Mouse (Mus musculus) forebrain, embryonic 10.5 days (tissue): ENCODE measurements at regions not wholly inside any gene's neighbourhood (a gene's known extent, or its start where the extent isn't known, plus 50 kb on each side); places are given as distances from the start of the nearest gene placed in this dataset.

Source experiments
- DNase-seq: peaks from one replicate; pipeline ENCODE4 v3.0.0-alpha.2; 2017; ENCODE audit warnings: low spot score; ENCODE audit errors: extremely low spot score
- H3K27ac ChIP-seq: fragments of 300-500 bp; sonication (generic); 2 replicates; pipeline ENCODE4 v1.5.1; 2016; ENCODE audit warnings: mild to moderate bottlenecking
- H3K27me3 ChIP-seq: fragments of 300-500 bp; sonication (generic); 2 replicates; pipeline ENCODE4 v1.6.1; 2016; ENCODE audit warnings: mild to moderate bottlenecking; ENCODE audit not compliant: poor library complexity, severe bottlenecking
- H3K36me3 ChIP-seq: fragments of 300-500 bp; sonication (generic); replicated peaks from 2 replicates; pipeline ENCODE4 v1.6.1; 2016; ENCODE audit warnings: mild to moderate bottlenecking, moderate library complexity
- H3K4me1 ChIP-seq: fragments of 300-500 bp; sonication (generic); 2 replicates; pipeline ENCODE4 v1.6.1; 2016
- H3K4me3 ChIP-seq: fragments of 300-500 bp; sonication (generic); 2 replicates; pipeline ENCODE4 v1.5.1; 2016; ENCODE audit warnings: mild to moderate bottlenecking, moderate library complexity
- H3K9me3 ChIP-seq: fragments of 300-500 bp; sonication (generic); 2 replicates; pipeline ENCODE4 v1.6.1; 2016; ENCODE audit warnings: mild to moderate bottlenecking, moderate library complexity
- WGBS: fragments of 180-500 bp; shearing (Covaris S2); methylation state at CpG from one replicate; pipeline ENCODE4 v1.1.7; 2016; 5-methylcytosine and 5-hydroxymethylcytosine counted together

DNA sequence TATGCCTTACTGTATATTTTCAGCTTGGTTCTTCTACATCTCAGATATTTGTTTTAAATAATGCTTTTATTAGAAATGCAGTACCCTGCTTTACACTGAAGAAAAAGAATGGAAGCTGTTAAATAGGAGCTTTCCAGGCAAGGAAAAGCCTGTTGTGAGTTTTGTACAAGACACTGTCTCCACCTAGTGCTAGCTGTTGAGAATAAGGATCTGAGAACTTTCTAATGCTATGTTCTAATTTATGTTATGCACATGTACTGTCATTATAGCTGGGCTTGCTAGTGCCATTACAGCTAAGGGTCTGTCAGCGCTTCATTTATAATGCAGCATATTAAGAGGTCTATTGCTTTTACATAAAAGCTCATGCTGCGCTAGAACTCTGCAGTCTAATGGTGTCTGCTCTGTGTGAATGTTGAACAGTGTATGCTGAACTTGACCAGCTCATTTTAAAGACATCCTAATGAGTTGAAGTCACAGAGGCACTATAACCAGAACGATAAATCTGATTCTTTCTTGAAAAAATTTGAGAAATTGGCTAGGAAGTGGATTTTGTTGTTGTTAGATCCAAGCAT, 315.4 kb upstream of the Dnajc24 start:
- H3K27me3 ChIP-seq, result no peaks in the 10 kb centered on the region
- no peaks in the 10 kb centered on the region for H3K36me3 ChIP-seq
- no peak for DNase-seq
- WGBS, result 84% methylated on average over 3 of the region's 3 CpGs
- H3K27ac ChIP-seq, result no peak overlapping the region
- no peaks in the 10 kb centered on the region for H3K4me1 ChIP-seq
- no peaks in the 10 kb centered on the region for H3K9me3 ChIP-seq
- no peak overlapping the region for H3K4me3 ChIP-seq

DNA sequence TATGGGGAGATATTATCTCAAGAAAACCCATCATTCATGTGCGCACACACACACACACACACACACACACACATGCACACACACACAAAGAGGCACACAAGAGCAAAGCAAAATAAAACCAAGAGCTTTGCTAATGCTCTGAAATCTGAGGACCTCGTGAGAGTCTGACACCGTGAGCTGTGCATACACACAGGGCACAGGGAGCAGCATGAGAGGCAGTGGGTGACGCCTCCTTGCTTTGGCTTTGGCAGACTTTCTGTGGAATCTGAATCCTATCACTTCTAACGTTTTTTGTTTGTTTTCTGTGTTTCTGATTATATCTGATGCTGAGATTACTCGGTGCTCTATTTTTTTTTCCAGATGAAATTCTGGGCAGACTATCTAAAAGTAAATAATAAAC, 343.4 kb upstream of the Dnajc24 start:
- H3K36me3 ChIP-seq, result no peaks in the 10 kb centered on the region
- DNase-seq, result no peak
- no peak overlapping the region for H3K27ac ChIP-seq
- WGBS, result 84% methylated on average over 6 of the region's 6 CpGs
- H3K4me3 ChIP-seq, result no peak overlapping the region
- no peaks in the 10 kb centered on the region for H3K9me3 ChIP-seq
- no peaks in the 10 kb centered on the region for H3K27me3 ChIP-seq
- H3K4me1 ChIP-seq, result no peaks in the 10 kb centered on the region

DNA sequence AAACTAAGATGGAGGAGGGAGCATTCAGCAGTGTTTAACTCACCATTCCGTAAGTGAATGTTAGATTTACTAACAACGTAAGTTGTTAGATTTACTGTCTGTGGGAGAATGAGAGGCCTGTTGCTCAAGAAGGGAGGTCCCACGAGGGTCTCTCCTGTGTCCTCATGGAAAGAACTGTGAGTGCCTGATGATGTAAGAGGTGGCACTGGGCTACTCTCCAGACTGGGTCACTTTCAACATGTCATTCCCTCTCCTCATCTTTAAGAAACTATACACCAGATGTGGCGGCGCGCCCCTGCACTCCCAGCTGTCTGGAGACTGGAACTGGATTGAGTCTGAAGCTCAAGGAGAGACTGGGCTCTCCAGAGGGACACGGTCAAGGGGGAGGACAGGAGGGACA, 343.9 kb upstream of the Dnajc24 start:
- Histone ChIP-seq H3K27ac (no peak overlapping the region), H3K9me3 (no peaks in the 10 kb centered on the region), H3K36me3 (no peaks in the 10 kb centered on the region), H3K27me3 (no peaks in the 10 kb centered on the region), H3K4me1 (no peaks in the 10 kb centered on the region), H3K4me3 (no peak overlapping the region)
- WGBS, result 91% methylated on average over 7 of the region's 7 CpGs
- no peak for DNase-seq

DNA sequence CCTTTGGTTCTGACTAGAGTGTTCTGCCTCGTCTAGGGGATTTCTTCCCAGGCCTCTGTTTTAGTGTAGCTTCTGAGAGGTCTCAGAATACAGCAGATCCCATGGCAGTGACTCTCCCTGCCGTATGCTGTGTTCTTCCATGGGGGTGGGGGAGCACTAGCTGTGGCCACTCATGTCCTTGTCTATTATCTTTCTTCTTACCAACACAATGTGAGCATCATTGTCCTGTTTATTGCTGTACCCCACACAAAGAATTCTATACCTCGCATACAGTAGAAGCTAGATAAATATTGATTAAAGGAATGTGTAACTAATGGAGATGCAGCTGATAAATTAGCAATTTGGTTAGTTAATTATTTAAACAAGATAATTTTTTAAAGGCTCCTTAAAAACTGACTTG, 337.5 kb upstream of the Mpped2 start:
- Histone ChIP-seq H3K36me3 (no peaks in the 10 kb centered on the region), H3K27me3 (no peaks in the 10 kb centered on the region), H3K4me3 (no peak overlapping the region), H3K9me3 (no peaks in the 10 kb centered on the region), H3K4me1 (0 out of 2 replicates have a peak, but pooled peaks cover 4% of the 10 kb centered on the region), H3K27ac (no peak overlapping the region)
- 82% methylated on average over 3 of the region's 3 CpGs for WGBS
- no peak for DNase-seq

DNA sequence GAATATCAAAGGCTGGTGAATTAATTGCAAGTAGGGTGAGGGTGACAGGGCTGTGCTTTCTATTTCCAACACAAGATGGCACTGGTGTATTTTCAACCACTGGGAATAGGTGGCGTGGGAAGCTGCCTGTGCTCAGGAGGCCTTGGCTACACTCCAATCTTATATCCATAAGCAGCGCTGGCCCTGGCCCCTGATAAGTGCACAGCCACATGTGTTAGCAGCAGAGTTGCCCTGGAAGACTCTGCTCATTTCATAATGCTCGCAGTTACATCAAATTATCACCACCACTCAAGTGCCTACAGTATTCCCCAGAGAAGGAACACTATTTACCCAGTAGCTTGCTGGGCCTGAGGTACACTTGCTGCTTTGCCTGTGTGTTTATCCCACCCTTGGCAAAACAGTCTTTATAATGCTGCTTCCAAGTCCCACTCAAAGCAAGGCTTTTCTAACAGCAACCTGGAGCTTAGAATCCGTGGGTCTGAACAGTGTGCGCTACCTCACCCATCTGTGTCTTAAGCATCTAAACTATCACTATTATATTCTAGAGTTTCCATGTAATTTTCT, 337.0 kb upstream of the Mpped2 start:
- DNase-seq, result peak; percentile 63
- Histone ChIP-seq H3K4me3 (no peak overlapping the region), H3K4me1 (0 out of 2 replicates have a peak, but pooled peaks cover 4% of the 10 kb centered on the region), H3K27me3 (no peaks in the 10 kb centered on the region), H3K9me3 (no peaks in the 10 kb centered on the region), H3K27ac (no peak overlapping the region), H3K36me3 (no peaks in the 10 kb centered on the region)
- WGBS, result 60% methylated on average over 5 of the region's 5 CpGs

DNA sequence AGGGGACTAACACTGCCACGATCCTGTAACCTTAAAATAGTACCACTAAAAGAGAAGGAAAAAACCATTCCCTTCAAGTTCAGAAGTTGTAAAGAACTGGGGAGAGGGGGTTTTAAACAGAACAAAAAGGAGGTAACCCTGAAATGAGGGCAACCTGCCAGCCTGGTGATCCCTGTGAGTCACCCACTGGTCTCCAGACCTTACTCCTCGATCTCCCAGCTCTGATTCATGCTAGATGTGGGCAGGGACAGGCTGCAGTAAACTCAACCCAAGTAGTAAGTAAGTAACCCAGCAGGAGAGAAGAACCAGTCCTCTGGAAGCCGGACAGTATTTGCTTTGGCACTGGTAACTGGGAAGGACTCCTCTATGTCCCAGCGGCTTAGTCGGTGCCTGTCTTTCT, 324.4 kb upstream of the Mpped2 start:
- DNase-seq, result no peak
- Histone ChIP-seq H3K9me3 (no peaks in the 10 kb centered on the region), H3K4me3 (no peak overlapping the region), H3K27ac (no peak overlapping the region), H3K36me3 (no peaks in the 10 kb centered on the region), H3K4me1 (no peaks in the 10 kb centered on the region), H3K27me3 (no peaks in the 10 kb centered on the region)
- WGBS, result 94% methylated on average over 5 of the region's 5 CpGs

DNA sequence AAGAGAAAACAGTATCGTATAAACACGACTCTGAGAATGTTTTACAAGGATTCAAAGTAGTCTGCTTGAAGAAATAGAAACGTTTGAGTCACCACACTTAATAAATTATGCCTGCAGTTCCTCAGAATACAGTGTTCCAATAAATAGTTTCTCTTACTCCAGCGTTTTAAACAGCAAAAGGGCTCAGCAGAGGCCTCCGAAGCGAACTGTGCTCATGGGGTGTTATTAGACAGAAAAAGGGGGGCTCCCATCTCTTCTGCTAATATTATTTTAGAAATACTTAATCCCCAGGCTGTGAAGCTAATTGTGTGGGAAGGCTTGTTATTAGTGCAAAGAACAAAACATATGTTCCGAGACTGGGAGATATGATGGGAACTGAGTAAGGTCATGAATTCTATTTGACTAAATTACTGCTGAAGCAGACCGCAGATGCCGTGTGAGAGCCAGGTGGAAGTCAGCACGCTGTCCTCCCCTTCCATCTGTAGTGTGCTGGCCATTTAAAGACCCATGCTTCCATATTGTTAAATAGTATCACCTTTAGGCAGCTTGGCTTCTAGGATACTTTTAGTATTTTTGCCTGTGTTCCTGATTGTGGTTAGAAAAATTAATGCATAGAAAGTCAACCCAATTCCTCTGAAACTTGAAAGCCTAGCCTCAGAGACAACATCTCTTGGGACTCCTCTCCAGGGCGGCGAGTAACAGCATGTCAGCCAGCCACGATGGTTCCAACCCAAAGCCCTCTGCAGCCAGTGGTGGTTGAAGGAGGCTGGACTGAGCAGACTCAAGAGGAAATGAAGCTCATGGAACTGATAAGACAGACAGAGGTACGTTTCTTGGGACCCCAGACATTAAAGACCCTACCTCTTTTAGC, 309.4 kb upstream of the Mpped2 start:
- Histone ChIP-seq H3K27me3 (no peaks in the 10 kb centered on the region), H3K36me3 (no peaks in the 10 kb centered on the region), H3K4me3 (no peak overlapping the region), H3K4me1 (no peaks in the 10 kb centered on the region), H3K9me3 (no peaks in the 10 kb centered on the region), H3K27ac (no peak overlapping the region)
- 89% methylated on average over 14 of the region's 14 CpGs for WGBS
- no peak for DNase-seq

DNA sequence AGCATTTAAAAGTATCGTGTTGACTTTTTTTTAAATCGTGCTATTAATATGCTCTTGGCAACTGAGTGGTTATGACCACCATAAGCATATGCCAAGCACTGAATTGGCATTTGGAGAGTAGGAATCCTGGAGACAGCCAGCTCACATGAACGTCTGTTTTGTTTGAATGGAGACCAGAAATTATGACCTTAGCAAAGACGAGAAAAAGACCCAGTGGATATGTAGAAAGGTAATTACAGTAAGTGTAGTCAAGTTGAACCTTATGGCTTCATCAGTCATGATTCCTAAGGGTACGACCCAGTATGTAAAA, 308.8 kb upstream of the Mpped2 start:
- DNase-seq, result no peak
- WGBS, result 92% methylated on average over 5 of the region's 5 CpGs
- H3K4me3 ChIP-seq, result no peak overlapping the region
- no peaks in the 10 kb centered on the region for H3K27me3 ChIP-seq
- H3K4me1 ChIP-seq, result no peaks in the 10 kb centered on the region
- no peak overlapping the region for H3K27ac ChIP-seq
- no peaks in the 10 kb centered on the region for H3K36me3 ChIP-seq
- no peaks in the 10 kb centered on the region for H3K9me3 ChIP-seq

DNA sequence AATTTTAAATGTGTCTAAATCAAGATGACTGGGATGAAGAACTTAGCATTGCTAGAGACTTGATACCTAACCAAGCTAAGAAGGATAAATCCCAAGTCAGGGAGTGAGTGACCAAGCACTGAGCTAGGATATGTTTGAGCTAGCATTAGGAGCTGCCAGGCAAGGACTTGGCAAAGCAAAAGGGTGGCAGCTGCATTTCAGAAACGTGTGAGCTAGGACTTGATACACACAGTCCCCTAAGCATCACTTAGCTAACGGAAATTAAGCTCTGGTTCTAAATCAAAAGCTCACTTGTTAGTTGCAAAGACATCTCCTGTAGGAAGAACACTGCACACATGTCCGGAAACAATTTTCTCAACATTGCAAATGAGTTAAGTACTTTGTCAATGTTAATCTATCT, 308.2 kb upstream of the Mpped2 start:
- no peaks in the 10 kb centered on the region for H3K27me3 ChIP-seq
- no peak overlapping the region for H3K4me3 ChIP-seq
- H3K9me3 ChIP-seq, result no peaks in the 10 kb centered on the region
- H3K4me1 ChIP-seq, result no peaks in the 10 kb centered on the region
- no peaks in the 10 kb centered on the region for H3K36me3 ChIP-seq
- DNase-seq, result no peak
- 92% methylated on average over 3 of the region's 3 CpGs for WGBS
- no peak overlapping the region for H3K27ac ChIP-seq

DNA sequence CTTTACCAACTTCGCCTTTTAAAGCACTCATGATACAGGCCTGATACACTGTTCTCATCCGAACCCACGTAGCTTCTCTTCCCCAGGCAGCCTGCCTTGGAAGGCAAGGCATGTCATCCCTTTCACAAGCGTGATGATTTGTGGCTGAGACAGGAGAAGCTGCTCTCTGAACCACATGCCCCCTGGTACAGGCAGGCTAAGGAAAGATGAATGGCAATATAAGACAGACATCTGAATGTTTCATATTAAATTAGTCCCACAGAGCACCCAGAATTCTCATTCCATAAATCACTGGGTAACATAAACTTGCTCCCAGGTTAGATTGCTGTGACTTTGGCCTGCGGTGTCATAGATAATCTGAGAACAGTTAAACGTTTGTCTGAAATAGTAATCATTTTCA, 280.9 kb upstream of the Mpped2 start:
- no peak for DNase-seq

DNA sequence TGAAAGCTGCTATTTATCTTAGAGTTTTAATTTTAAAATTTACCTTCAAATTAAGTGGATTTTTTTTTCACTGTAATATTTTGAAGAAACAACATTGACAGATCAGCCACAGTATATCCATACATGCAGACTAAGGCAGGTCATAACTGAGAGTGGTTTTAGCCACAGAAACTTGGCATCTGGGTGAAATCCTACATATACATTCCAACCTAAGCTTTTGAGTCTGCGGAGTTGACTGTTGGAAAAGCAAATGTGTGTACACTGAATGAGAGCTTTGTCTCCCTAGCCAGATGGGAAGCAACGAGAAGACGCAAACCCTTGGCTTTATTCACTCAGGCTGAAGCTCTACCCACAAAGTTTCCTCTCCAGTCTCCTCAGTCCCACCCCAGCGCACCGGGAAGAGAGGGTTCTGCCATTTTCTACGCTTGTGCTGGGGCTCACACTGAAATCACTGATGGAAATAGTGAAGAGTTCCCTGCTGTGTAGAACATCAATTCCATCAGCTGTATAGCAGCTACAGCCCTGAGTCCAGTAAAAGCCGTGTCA, 277.5 kb upstream of the Mpped2 start:
- Histone ChIP-seq H3K4me3 (no peak overlapping the region), H3K9me3 (no peaks in the 10 kb centered on the region), H3K27ac (no peak overlapping the region), H3K27me3 (no peaks in the 10 kb centered on the region), H3K36me3 (no peaks in the 10 kb centered on the region), H3K4me1 (peaks cover 13% of the 10 kb centered on the region; the same call in 1 of the 2 replicates)
- no peak for DNase-seq
- 74% methylated on average over 7 of the region's 7 CpGs for WGBS

More for the DNA sequence above, 280.9 kb upstream of the Mpped2 start:
- no peaks in the 10 kb centered on the region for H3K36me3 ChIP-seq
- no peaks in the 10 kb centered on the region for H3K9me3 ChIP-seq
- 0 out of 2 replicates have a peak, but pooled peaks cover 3% of the 10 kb centered on the region for H3K4me1 ChIP-seq
- H3K4me3 ChIP-seq, result no peak overlapping the region
- H3K27ac ChIP-seq, result no peak overlapping the region
- 91% methylated on average over 6 of the region's 6 CpGs for WGBS
- no peaks in the 10 kb centered on the region for H3K27me3 ChIP-seq

DNA sequence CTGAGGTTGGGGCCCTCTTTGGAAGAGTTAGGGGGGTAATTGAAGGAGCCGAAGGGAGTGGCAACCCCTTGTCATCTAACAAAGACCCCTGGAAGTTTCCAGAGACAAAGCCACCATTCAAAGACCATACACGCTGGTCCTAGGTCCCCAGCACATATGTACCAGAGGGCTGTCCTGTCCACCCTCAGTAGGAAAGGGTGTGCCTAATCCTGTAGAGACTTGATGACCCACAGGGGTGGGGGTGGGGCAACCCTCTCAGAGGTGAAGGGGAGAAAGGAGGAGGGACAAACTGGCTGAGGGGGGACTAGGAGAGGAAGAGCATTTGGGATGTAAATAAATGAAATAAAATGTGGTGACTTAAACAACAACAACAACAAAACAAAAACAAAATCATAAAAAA, 274.9 kb upstream of the Mpped2 start:
- Histone ChIP-seq H3K27me3 (no peaks in the 10 kb centered on the region), H3K4me1 (peaks cover 13% of the 10 kb centered on the region; the same call in 1 of the 2 replicates), H3K36me3 (no peaks in the 10 kb centered on the region), H3K4me3 (no peak overlapping the region), H3K9me3 (no peaks in the 10 kb centered on the region), H3K27ac (no peak overlapping the region)
- DNase-seq, result no peak
- WGBS, result 61% methylated on average over 2 of the region's 2 CpGs

DNA sequence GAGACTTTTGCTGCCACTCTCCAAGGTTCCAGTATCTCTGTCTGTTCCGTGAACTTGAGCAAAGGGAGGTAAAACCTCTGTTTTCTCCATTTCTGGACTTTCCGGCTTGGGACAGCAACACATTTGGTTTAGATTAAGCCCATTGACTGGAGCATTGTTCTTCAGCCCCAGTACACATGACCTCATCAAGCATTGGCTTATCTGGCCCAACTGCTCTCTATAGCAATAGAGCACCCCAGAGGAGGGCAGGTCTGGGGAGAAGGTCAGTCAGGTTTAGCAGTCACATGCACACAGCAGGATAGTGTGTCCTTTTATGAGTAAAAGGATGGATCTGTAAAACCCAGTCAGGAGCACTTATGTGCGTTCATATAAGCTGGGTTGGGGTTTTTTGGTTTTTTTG, 268.1 kb upstream of the Mpped2 start:
- no peak overlapping the region for H3K4me3 ChIP-seq
- no peaks in the 10 kb centered on the region for H3K36me3 ChIP-seq
- 33% methylated on average over 3 of the region's 3 CpGs for WGBS
- no peaks in the 10 kb centered on the region for H3K27me3 ChIP-seq
- peaks cover 37% of the 10 kb centered on the region for H3K4me1 ChIP-seq
- H3K27ac ChIP-seq, result 0 out of 2 replicates have a peak overlapping the region, but pooled peaks have one; percentile 40
- H3K9me3 ChIP-seq, result no peaks in the 10 kb centered on the region
- peak; percentile 34 for DNase-seq
